Mouse (Mus musculus) stomach, postnatal 0 days (tissue): ENCODE measurements around the gene Pigg.

Experiments
- CTCF ChIP-seq: IDR thresholded peaks from 2 replicates; pipeline ENCODE4 v1.5.1; 2016; ENCODE audit warnings: antibody characterized with exemption, low read depth, mild to moderate bottlenecking, moderate library complexity
- EP300 ChIP-seq: optimal IDR thresholded peaks from 2 replicates; pipeline ENCODE3; 2016; ENCODE audit warnings: antibody characterized with exemption

GRCm38 (mm10) chr5:108345313-108346071 is 33.1 kb downstream of the Pigg start:
- no peak for TF ChIP-seq CTCF
- no peak for TF ChIP-seq EP300
